Mouse (Mus musculus) kidney, embryonic 15.5 days (tissue): ENCODE data around the gene Svs5. TPM values are rescaled to one million over a fixed set of nuclear protein-coding genes. Genes with fewer than 3 reads are reported as not detected.

Experiments used
- microRNA-seq: library from miRNA; unstranded; fragments of <30 nt; microRNA quantifications from one replicate; pipeline ENCODE4, GENCODE M21; 2016
- polyA plus RNA-seq: library from polyadenylated mRNA; unstranded; fragments of >200 nt; fragmentation: Nextera tagmentation; extraction: Ambion mirVana; gene quantifications from 2 replicates; pipeline ENCODE4 v1.2.1, GENCODE M21; 2015

The Svs5 gene
- polyA plus RNA-seq, 1 experiment from 2014 or later: not detected

Small RNA genes lying within 50 kb of the gene (microRNA-seq; reads per million reads assigned to microRNA genes)
- gene Mir7678: not detected

Other genes with a start within 250 kb of the Svs5 start
- 0.23 and 0.28 TPM in 2 replicates for gene Kcns1, start 161.6 kb upstream of the Svs5 start, polyA plus RNA-seq
- 0.13 TPM in 1 of 2 replicates, not detected in the other for gene Wfdc5, start 150.0 kb upstream of the Svs5 start, polyA plus RNA-seq
- 0.55 TPM in 1 of 2 replicates, not detected in the other for gene Wfdc12, start 142.1 kb upstream of the Svs5 start, polyA plus RNA-seq
- gene Wfdc15a, start 132.6 kb upstream of the Svs5 start, polyA plus RNA-seq: not detected in 2 replicates
- 70.1 and 91.1 TPM in 2 replicates for gene Wfdc15b, start 111.1 kb upstream of the Svs5 start, polyA plus RNA-seq
- gene Svs2, start 94.3 kb upstream of the Svs5 start, polyA plus RNA-seq: not detected in 2 replicates
- gene Svs3b, start 76.1 kb upstream of the Svs5 start, polyA plus RNA-seq: not detected in 2 replicates
- gene Svs4, start 54.3 kb upstream of the Svs5 start, polyA plus RNA-seq: not detected in 2 replicates
- gene Svs3a, start 43.5 kb upstream of the Svs5 start, polyA plus RNA-seq: not detected in 2 replicates
- not detected in 2 replicates for gene Svs6, start 16.0 kb upstream of the Svs5 start, polyA plus RNA-seq
- 2.4 and 2.7 TPM in 2 replicates for gene Slpi, start 56.4 kb downstream of the Svs5 start, polyA plus RNA-seq
- 0.05 and 0.08 TPM in 2 replicates for gene Rbpjl, start 70.4 kb downstream of the Svs5 start, polyA plus RNA-seq
- gene Matn4, start 72.4 kb downstream of the Svs5 start, polyA plus RNA-seq: 1.1 and 2.4 TPM in 2 replicates
- 149 and 161 TPM in 2 replicates for gene Sdc4, start 111.1 kb downstream of the Svs5 start, polyA plus RNA-seq
- gene Sys1, start 124.2 kb downstream of the Svs5 start, polyA plus RNA-seq: 59.2 and 64.2 TPM in 2 replicates
- 7.7 and 8.3 TPM in 2 replicates for gene Gm20458, start 128.2 kb downstream of the Svs5 start, polyA plus RNA-seq
- not detected in 2 replicates for gene Trp53tg5, start 141.0 kb downstream of the Svs5 start, polyA plus RNA-seq
- gene Dbndd2, start 153.4 kb downstream of the Svs5 start, polyA plus RNA-seq: 13.0 and 14.0 TPM in 2 replicates
- gene Pigt, start 164.8 kb downstream of the Svs5 start, polyA plus RNA-seq: 65.1 and 69.6 TPM in 2 replicates
- 329 and 368 TPM in 2 replicates for gene Wfdc2, start 229.7 kb downstream of the Svs5 start, polyA plus RNA-seq
- gene Spint3, start 240.7 kb downstream of the Svs5 start, polyA plus RNA-seq: not detected in 2 replicates